Mouse (Mus musculus) liver, embryonic 15.5 days (tissue): ENCODE results near the gene Pam. TPM values are rescaled to one million over a fixed set of nuclear protein-coding genes. Genes with fewer than 3 reads are reported as not detected.

Experiments used
- ATAC-seq: fragments of 200-750 bp; cut with Nextera tagmentation; 2 replicates; pipeline ENCODE4 v1.8.0; 2017; ENCODE audit warnings: moderate number of reproducible peaks, mild to moderate bottlenecking, moderate library complexity; ENCODE audit not compliant: insufficient read depth
- H3K27ac ChIP-seq: fragments of 300-500 bp; sonication (generic); replicated peaks from 2 replicates; pipeline ENCODE4 v1.5.1; 2015; ENCODE audit warnings: mild to moderate bottlenecking, inconsistent platforms
- H3K27me3 ChIP-seq: fragments of 300-500 bp; sonication (generic); 2 replicates; pipeline ENCODE4 v1.6.1; 2015; ENCODE audit warnings: mild to moderate bottlenecking, inconsistent platforms
- H3K36me3 ChIP-seq: fragments of 300-500 bp; sonication (generic); replicated peaks from 2 replicates; pipeline ENCODE4 v1.6.1; 2015; ENCODE audit warnings: moderate library complexity, mild to moderate bottlenecking, inconsistent platforms
- H3K4me1 ChIP-seq: fragments of 300-500 bp; sonication (generic); replicated peaks from 2 replicates; pipeline ENCODE4 v1.6.1; 2015; ENCODE audit warnings: inconsistent platforms
- H3K4me2 ChIP-seq: fragments of 300-500 bp; sonication (generic); 2 replicates; pipeline ENCODE4 v1.6.1; 2015; ENCODE audit warnings: moderate library complexity, mild to moderate bottlenecking, inconsistent platforms
- H3K4me3 ChIP-seq: fragments of 300-500 bp; sonication (generic); replicated peaks from 2 replicates; pipeline ENCODE4 v1.5.1; 2015; ENCODE audit warnings: mild to moderate bottlenecking, inconsistent platforms
- H3K9ac ChIP-seq: fragments of 300-500 bp; sonication (generic); 2 replicates; pipeline ENCODE4 v1.6.1; 2015; ENCODE audit warnings: moderate library complexity, mild to moderate bottlenecking, inconsistent platforms
- H3K9me3 ChIP-seq: fragments of 300-500 bp; sonication (generic); replicated peaks from 2 replicates; pipeline ENCODE4 v1.6.1; 2016; ENCODE audit warnings: inconsistent platforms
- WGBS: fragments of 180-500 bp; shearing (Covaris S2); methylation state at CpG from one replicate; pipeline ENCODE4 v1.1.7; 2015; ENCODE audit warnings: mixed read lengths; ENCODE audit not compliant: insufficient replicate concordance; 5-methylcytosine and 5-hydroxymethylcytosine counted together
- polyA plus RNA-seq: library from polyadenylated mRNA; unstranded; fragments of >200 nt; fragmentation: Nextera tagmentation; extraction: Ambion mirVana; gene quantifications from 2 replicates; pipeline ENCODE4 v1.2.1, GENCODE M21; 2015

Gene Pam
- polyA plus RNA-seq, 1 experiment from 2014 or later: 7.5 TPM

DNA sequence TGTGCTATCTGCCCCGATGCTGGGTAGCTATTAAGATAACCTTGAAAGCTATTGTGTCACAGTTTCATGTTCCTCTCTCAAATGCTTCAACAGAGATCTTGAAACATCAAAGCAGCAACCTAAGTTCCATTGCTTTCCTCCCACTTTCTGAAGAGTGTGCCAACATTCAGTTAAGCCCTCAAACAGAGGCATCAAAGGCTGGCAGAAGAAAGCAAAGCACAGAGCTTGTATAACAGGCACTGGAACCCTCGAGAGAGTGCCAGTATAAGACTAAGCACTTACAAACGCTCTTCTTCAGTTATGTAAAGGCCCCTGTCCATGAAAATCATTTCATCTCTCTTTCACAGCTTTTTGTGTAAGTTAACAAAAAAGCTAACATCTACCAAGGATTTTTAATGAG, 241.2 kb downstream of the Pam start:
- ATAC-seq: no peak
- Histone ChIP-seq H3K27ac (no peak overlapping the region), H3K36me3 (no peaks in the 10 kb centered on the region), H3K9me3 (no peaks in the 10 kb centered on the region), H3K4me1 (no peaks in the 10 kb centered on the region), H3K9ac (no peak overlapping the region), H3K27me3 (no peaks in the 10 kb centered on the region), H3K4me3 (no peak overlapping the region), H3K4me2 (no peak overlapping the region)
- WGBS: 46% methylated on average over 3 of the region's 3 CpGs

DNA sequence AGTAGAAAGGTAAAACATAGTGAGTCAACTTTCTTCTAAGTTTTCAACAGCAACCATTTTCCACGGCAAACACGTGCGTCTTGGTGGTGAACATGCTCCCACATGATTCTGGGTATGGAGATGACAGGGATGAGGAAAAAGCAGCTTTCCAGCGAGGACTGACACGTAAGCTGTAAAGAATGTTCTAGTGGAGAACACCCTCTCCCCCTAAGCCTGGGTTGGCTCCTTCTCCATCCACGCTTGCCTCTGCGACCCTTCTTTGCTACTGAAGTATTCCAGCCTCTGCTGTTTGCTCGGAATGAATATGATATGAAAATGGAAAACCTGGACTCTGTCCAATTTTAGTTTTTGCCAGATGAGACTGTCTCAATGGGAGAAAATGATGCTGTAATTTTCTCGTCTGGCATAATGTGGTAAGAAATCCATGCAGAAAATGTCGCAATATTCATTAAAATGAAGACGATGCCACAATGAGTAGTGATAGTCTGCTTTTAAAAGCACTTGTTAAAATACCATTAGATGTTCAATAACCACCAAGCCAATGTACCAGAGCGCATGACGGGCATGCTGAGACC, 243.8 kb downstream of the Pam start:
- WGBS: 71% methylated on average over 13 of the region's 13 CpGs
- Histone ChIP-seq H3K9ac (no peak overlapping the region), H3K27ac (no peak overlapping the region), H3K36me3 (no peaks in the 10 kb centered on the region), H3K4me3 (no peak overlapping the region), H3K4me1 (no peaks in the 10 kb centered on the region), H3K27me3 (no peaks in the 10 kb centered on the region), H3K9me3 (no peaks in the 10 kb centered on the region), H3K4me2 (no peak overlapping the region)
- ATAC-seq: no peak

GRCm38 (mm10) chr1:97848601-97849241, 246.7 kb downstream of the Pam start:
- 70% methylated on average over 14 of the region's 14 CpGs for WGBS
- ATAC-seq: no peak
- Histone ChIP-seq H3K4me1 (no peaks in the 10 kb centered on the region), H3K4me3 (no peak overlapping the region), H3K27me3 (no peaks in the 10 kb centered on the region), H3K9me3 (no peaks in the 10 kb centered on the region), H3K9ac (no peak overlapping the region), H3K4me2 (no peak overlapping the region), H3K36me3 (no peaks in the 10 kb centered on the region), H3K27ac (no peak overlapping the region)

DNA sequence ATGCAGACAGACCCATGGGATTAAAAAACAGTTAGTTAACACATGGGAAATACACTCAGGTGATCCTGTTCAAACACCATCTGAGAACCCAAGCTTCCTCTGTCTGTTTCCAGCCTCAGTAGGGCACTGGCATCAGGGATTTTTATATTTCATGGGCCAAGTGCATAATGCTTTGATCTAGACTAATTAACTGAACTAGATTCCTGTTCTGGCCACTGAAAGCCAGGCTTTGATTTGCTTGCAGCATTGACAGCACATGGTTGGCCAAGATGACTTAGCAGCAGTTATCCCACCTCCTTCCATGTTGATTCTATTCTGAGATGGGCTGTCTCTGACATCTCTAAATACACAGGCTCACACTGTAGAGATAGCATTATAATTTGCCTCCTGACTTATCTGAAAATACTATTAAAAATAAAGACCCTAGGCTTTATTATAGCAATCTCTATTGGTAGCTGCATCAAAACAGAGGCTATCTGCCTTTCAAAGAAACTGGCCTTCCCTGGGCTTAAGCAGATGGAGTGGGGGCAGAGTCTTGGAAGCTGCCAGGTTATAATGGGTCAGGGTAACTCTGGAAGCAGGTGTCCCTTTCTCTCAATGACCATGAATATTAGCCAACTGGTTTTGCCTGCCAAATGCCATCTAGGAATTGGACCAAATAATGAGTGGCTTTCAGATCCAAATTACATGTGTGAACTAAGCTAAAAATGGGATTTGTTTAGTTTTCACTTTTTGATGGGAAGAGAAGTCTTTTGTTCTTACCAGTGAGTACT, 252.0 kb downstream of the Pam start:
- Histone ChIP-seq H3K4me3 (no peak overlapping the region), H3K36me3 (no peaks in the 10 kb centered on the region), H3K4me1 (no peaks in the 10 kb centered on the region), H3K27ac (no peak overlapping the region), H3K27me3 (no peaks in the 10 kb centered on the region), H3K9ac (no peak overlapping the region), H3K4me2 (no peak overlapping the region), H3K9me3 (no peaks in the 10 kb centered on the region)
- no peak for ATAC-seq

- no peak for ATAC-seq
- Histone ChIP-seq H3K4me2 (no peak overlapping the region), H3K9me3 (no peaks in the 10 kb centered on the region), H3K27ac (no peak overlapping the region), H3K4me3 (no peak overlapping the region), H3K36me3 (no peaks in the 10 kb centered on the region), H3K27me3 (no peaks in the 10 kb centered on the region), H3K9ac (no peak overlapping the region), H3K4me1 (no peaks in the 10 kb centered on the region)
- WGBS: 74% methylated on average over 5 of the region's 5 CpGs
Measured at GRCm38 (mm10) chr1:97834354-97834822, 261.1 kb downstream of the Pam start.

GRCm38 (mm10) chr1:97833466-97834353, 261.7 kb downstream of the Pam start:
- Histone ChIP-seq H3K9ac (no peak overlapping the region), H3K27me3 (no peaks in the 10 kb centered on the region), H3K36me3 (no peaks in the 10 kb centered on the region), H3K27ac (no peak overlapping the region), H3K4me3 (no peak overlapping the region), H3K4me2 (no peak overlapping the region), H3K4me1 (no peaks in the 10 kb centered on the region), H3K9me3 (no peaks in the 10 kb centered on the region)
- ATAC-seq: no peak
- WGBS: 48% methylated on average over 5 of the region's 5 CpGs

DNA sequence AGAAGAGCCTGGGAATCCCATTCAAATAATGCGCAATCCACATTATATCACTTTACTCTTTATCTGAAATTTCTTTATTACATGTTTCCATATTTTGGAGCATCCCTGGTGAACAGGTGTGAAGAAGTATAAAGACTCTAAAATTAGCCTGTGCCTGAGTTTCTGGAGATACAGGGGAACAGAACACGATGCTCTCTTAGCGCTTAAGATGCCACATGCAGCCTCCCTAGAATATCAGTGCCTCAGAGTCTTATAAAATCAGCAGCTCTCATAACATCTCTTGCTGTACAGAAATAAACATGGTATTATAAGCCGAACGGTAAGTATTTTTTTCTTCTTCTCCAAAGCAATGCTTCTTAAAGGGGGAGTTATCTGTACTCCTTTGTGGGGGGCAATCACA, 267.4 kb downstream of the Pam start:
- no peak overlapping the region for H3K4me3 ChIP-seq
- WGBS: 81% methylated on average over 5 of the region's 5 CpGs
- no peak for ATAC-seq
- H3K9ac ChIP-seq: no peak overlapping the region
- H3K36me3 ChIP-seq: no peaks in the 10 kb centered on the region
- no peak overlapping the region for H3K4me2 ChIP-seq
- no peaks in the 10 kb centered on the region for H3K9me3 ChIP-seq
- H3K27ac ChIP-seq: no peak overlapping the region
- no peaks in the 10 kb centered on the region for H3K27me3 ChIP-seq
- no peaks in the 10 kb centered on the region for H3K4me1 ChIP-seq

DNA sequence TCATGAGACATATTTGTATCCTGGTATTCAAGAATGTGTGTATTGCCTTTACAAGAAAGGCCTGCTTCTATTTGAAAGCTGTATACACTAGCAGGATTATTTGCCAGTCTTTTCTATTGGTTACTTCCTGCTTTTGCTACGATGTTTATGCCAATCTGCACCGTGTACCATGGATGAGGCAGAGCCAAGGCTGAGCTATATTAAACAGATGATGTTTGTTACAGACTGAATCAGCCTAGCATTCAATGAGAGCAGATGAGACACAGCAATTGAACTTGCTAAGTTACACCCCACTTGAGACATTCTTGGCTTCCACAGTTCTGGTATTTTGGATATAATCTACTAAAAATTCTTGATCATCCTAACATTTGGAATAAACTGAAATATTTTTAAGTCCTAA, 267.9 kb downstream of the Pam start:
- no peak overlapping the region for H3K9ac ChIP-seq
- H3K36me3 ChIP-seq: no peaks in the 10 kb centered on the region
- WGBS: 61% methylated on average over 2 of the region's 2 CpGs
- no peaks in the 10 kb centered on the region for H3K4me1 ChIP-seq
- ATAC-seq: no peak
- no peak overlapping the region for H3K4me3 ChIP-seq
- no peaks in the 10 kb centered on the region for H3K9me3 ChIP-seq
- no peak overlapping the region for H3K4me2 ChIP-seq
- no peaks in the 10 kb centered on the region for H3K27me3 ChIP-seq
- no peak overlapping the region for H3K27ac ChIP-seq

GRCm38 (mm10) chr1:97822904-97823303, 272.5 kb downstream of the Pam start:
- Histone ChIP-seq H3K9me3 (no peaks in the 10 kb centered on the region), H3K27me3 (no peaks in the 10 kb centered on the region), H3K4me2 (no peak overlapping the region), H3K9ac (no peak overlapping the region), H3K27ac (no peak overlapping the region), H3K4me3 (no peak overlapping the region), H3K36me3 (no peaks in the 10 kb centered on the region), H3K4me1 (no peaks in the 10 kb centered on the region)
- 76% methylated on average over 7 of the region's 7 CpGs for WGBS
- ATAC-seq: no peak

GRCm38 (mm10) chr1:97822203-97822602, 273.2 kb downstream of the Pam start:
- no peak overlapping the region for H3K9ac ChIP-seq
- H3K4me1 ChIP-seq: no peaks in the 10 kb centered on the region
- no peaks in the 10 kb centered on the region for H3K27me3 ChIP-seq
- no peak; the same call in 1 of the 2 replicates for ATAC-seq
- no peak overlapping the region for H3K4me3 ChIP-seq
- H3K27ac ChIP-seq: no peak overlapping the region
- H3K4me2 ChIP-seq: no peak overlapping the region
- WGBS: 59% methylated on average over 5 of the region's 5 CpGs
- H3K36me3 ChIP-seq: no peaks in the 10 kb centered on the region
- H3K9me3 ChIP-seq: no peaks in the 10 kb centered on the region

- no peak overlapping the region for H3K27ac ChIP-seq
- H3K27me3 ChIP-seq: no peaks in the 10 kb centered on the region
- H3K9me3 ChIP-seq: no peaks in the 10 kb centered on the region
- no peak for ATAC-seq
- H3K9ac ChIP-seq: no peak overlapping the region
- WGBS: 71% methylated on average over 3 of the region's 3 CpGs
- H3K36me3 ChIP-seq: no peaks in the 10 kb centered on the region
- no peak overlapping the region for H3K4me2 ChIP-seq
- no peaks in the 10 kb centered on the region for H3K4me1 ChIP-seq
- H3K4me3 ChIP-seq: no peak overlapping the region
Measured at GRCm38 (mm10) chr1:97821282-97821681, 274.2 kb downstream of the Pam start.
